Mouse (Mus musculus) liver, embryonic 14.5 days (tissue): ENCODE measurements around the gene Rnf167. TPM values are rescaled to one million over a fixed set of nuclear protein-coding genes. Genes with fewer than 3 reads are reported as not detected.
A peak's percentile ranks its signal among the peaks of the same experiment; 100 is the strongest.

Experiments
- ATAC-seq: fragments of 200-750 bp; cut with Nextera tagmentation; 2 replicates; pipeline ENCODE4 v1.8.0; 2017; ENCODE audit warnings: moderate number of reproducible peaks, mild to moderate bottlenecking, moderate library complexity; ENCODE audit not compliant: insufficient read depth
- DNase-seq, 3 experiments: peaks; one replicate each; pipeline ENCODE4 v3.0.0-alpha.2; 2012 to 2013; ENCODE audit warnings: low read depth in 3 of 3, low spot score in 3 of 3
- H3K27ac ChIP-seq: fragments of 300-500 bp; sonication (generic); 2 replicates; pipeline ENCODE4 v1.5.1; 2014; ENCODE audit warnings: moderate library complexity, mild to moderate bottlenecking, control low read depth, inconsistent platforms
- H3K27me3 ChIP-seq: fragments of 300-500 bp; sonication (generic); 2 replicates; pipeline ENCODE4 v1.6.1; 2014; ENCODE audit warnings: mild to moderate bottlenecking, low read length, moderate library complexity; ENCODE audit not compliant: control insufficient read depth, insufficient read depth
- H3K36me3 ChIP-seq: fragments of 300-500 bp; sonication (generic); replicated peaks from 2 replicates; pipeline ENCODE4 v1.6.1; 2014; ENCODE audit warnings: low read depth; ENCODE audit not compliant: control insufficient read depth, insufficient read depth
- H3K4me1 ChIP-seq, 2 experiments: fragments of 200-500 bp in 1 of 2; fragments of 300-500 bp in 1 of 2; sonication (generic) in 1 of 2; replicated peaks; 2 replicates each; pipeline ENCODE4 v1.6.1; 2012 to 2014; ENCODE audit warnings: antibody characterized with exemption in 1 of 2, inconsistent platforms in 1 of 2, low read length in 1 of 2; ENCODE audit not compliant: control insufficient read depth in 2 of 2, insufficient read depth in 2 of 2
- H3K4me2 ChIP-seq: fragments of 300-500 bp; sonication (generic); 2 replicates; pipeline ENCODE4 v1.6.1; 2014; ENCODE audit warnings: low read depth, mild to moderate bottlenecking, control low read depth, moderate library complexity
- H3K4me3 ChIP-seq, 2 experiments: fragments of 200-500 bp in 1 of 2; fragments of 300-500 bp in 1 of 2; sonication (generic) in 1 of 2; 2 replicates each; pipeline ENCODE4 v1.5.1; 2012 to 2014; ENCODE audit warnings: low read depth in 2 of 2, low read length in 2 of 2, mild to moderate bottlenecking in 2 of 2, control low read depth in 1 of 2, inconsistent platforms in 1 of 2, moderate library complexity in 1 of 2; ENCODE audit not compliant: insufficient read depth in 1 of 2
- H3K9ac ChIP-seq: fragments of 300-500 bp; sonication (generic); replicated peaks from 2 replicates; pipeline ENCODE4 v1.6.1; 2014; ENCODE audit warnings: mild to moderate bottlenecking, control low read depth, moderate library complexity
- H3K9me3 ChIP-seq: fragments of 300-500 bp; sonication (generic); 2 replicates; pipeline ENCODE4 v1.6.1; 2016; ENCODE audit warnings: low read length, mixed read lengths; ENCODE audit not compliant: control insufficient read depth
- CTCF ChIP-seq: IDR thresholded peaks from 2 replicates; pipeline ENCODE4 v1.5.1; 2016; ENCODE audit warnings: antibody characterized with exemption, low read depth, control low read depth
- EP300 ChIP-seq: IDR thresholded peaks from 2 replicates; pipeline ENCODE4 v1.6.1; 2016; ENCODE audit warnings: antibody characterized with exemption, low read depth
- WGBS: fragments of 180-500 bp; shearing (Covaris S2); extraction: QIAGEN DNeasy Blood & Tissue Kit; methylation state at CpG from one replicate; pipeline ENCODE4 v1.1.7; 2014; ENCODE audit not compliant: insufficient replicate concordance; 5-methylcytosine and 5-hydroxymethylcytosine counted together
- polyA plus RNA-seq, 2 experiments: library from polyadenylated mRNA; depleted of rRNA in 1 of 2; stranded (reverse) in 1 of 2; unstranded in 1 of 2; fragments of >200 nt; fragmentation: Nextera tagmentation in 1 of 2; extraction: Ambion mirVana in 1 of 2; gene quantifications; 2 replicates each; pipeline versions ENCODE4 v1.2.1 to v1.2.3; 2012 to 2014

Rnf167 gene
- polyA plus RNA-seq, 2 experiments: 47.7 to 56.0 TPM

DNA sequence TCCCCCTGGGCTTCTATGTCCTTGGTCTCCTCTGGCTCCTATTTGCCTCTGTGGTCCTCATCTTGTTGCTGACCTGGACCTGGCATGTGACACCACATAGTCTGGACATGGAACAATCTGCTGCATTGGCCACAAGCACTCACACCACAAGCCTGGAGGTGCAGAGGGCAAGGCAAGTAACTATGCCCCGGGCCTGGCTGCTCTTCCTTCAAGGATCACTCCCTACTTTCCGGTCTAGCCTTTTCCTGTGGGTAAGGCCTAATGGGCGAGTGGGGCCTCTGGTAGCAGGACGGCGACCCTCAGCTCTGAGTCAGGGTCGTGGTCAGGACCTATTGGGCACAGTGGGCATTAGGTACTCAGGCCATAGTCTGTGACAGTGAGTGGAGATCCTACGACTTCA, 5.8 kb upstream of the Rnf167 start:
- DNase-seq (no peak), ATAC-seq (no peak)
- no peak overlapping the region for H3K4me3 ChIP-seq
- WGBS: 52% methylated on average over 7 of the region's 7 CpGs
- H3K27me3 ChIP-seq: no peaks in the 10 kb centered on the region
- no peak for TF ChIP-seq EP300
- no peak for TF ChIP-seq CTCF
- no peak overlapping the region for H3K27ac ChIP-seq
- no peak overlapping the region for H3K9ac ChIP-seq
- peaks cover 6% of the 10 kb centered on the region for H3K36me3 ChIP-seq
- no peaks in the 10 kb centered on the region for H3K9me3 ChIP-seq
- peaks cover 36 to 46% of the 10 kb centered on the region in 2 experiments for H3K4me1 ChIP-seq
- H3K4me2 ChIP-seq: no peak overlapping the region

DNA sequence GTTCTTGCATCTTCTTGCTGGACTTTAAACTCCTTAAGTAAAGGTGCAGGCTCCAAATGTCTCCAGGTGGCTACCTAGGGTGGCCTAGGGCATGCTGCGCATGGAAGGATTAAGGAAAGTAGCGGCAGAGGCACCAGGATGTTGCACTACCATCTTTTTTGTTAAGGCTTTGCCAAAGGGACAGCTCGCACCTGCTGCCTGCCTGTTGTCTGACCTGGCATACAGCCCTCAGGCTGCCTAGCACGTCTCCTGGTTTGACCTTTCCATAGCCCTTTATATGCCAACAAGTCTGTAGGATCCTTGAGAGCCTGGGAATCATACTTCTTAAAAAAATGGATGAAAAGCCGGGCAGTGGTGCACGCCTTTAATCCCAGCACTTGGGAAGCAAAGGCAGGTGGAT, 4.0 kb upstream of the Rnf167 start:
- Histone ChIP-seq H3K4me1 (peaks cover 28 to 38% of the 10 kb centered on the region in 2 experiments), H3K36me3 (peaks cover 6% of the 10 kb centered on the region), H3K4me2 (no peak overlapping the region), H3K9me3 (no peaks in the 10 kb centered on the region), H3K9ac (no peak overlapping the region), H3K27ac (no peak overlapping the region), H3K27me3 (no peaks in the 10 kb centered on the region), H3K4me3 (no peak overlapping the region)
- TF ChIP-seq CTCF (no peak), EP300 (no peak)
- no peak for DNase-seq
- 81% methylated on average over 6 of the region's 6 CpGs for WGBS
- no peak for ATAC-seq

DNA sequence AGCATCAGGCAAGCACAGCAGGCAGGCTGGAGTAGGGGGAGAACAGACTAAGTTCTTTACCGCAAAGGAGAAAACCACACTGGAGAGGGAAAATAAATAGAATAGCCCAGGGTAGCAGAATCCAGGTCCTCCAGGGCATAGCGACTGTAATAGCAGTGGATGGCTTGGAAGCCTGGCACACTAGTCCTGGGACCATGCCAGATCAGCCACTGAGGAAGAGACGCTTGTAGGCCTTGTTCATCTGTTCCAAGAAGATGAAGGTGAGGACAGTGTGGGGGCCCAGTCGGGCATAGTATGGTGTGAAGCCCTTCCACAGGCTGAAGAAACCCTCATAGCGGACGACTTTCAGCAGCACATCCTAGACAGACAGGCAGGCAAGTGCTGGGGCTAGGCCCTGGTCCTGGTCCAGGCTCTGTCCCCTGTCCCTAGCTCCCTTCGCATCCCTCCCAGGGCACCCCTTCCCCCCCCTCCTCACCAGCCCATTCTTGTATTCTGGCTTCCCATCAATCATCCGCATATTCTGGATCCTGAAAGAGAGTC, 2.4 kb upstream of the Rnf167 start:
- no peak overlapping the region for H3K27ac ChIP-seq
- peaks cover 16% of the 10 kb centered on the region for H3K36me3 ChIP-seq
- no peaks in the 10 kb centered on the region for H3K27me3 ChIP-seq
- H3K9me3 ChIP-seq: no peaks in the 10 kb centered on the region
- H3K4me2 ChIP-seq: no peak overlapping the region
- peaks cover 24 to 35% of the 10 kb centered on the region in 2 experiments for H3K4me1 ChIP-seq
- ATAC-seq (no peak), DNase-seq (no peak)
- 83% methylated on average over 8 of the region's 8 CpGs for WGBS
- no peak overlapping the region for H3K4me3 ChIP-seq
- TF ChIP-seq EP300 (no peak), CTCF (no peak)
- H3K9ac ChIP-seq: no peak overlapping the region

DNA sequence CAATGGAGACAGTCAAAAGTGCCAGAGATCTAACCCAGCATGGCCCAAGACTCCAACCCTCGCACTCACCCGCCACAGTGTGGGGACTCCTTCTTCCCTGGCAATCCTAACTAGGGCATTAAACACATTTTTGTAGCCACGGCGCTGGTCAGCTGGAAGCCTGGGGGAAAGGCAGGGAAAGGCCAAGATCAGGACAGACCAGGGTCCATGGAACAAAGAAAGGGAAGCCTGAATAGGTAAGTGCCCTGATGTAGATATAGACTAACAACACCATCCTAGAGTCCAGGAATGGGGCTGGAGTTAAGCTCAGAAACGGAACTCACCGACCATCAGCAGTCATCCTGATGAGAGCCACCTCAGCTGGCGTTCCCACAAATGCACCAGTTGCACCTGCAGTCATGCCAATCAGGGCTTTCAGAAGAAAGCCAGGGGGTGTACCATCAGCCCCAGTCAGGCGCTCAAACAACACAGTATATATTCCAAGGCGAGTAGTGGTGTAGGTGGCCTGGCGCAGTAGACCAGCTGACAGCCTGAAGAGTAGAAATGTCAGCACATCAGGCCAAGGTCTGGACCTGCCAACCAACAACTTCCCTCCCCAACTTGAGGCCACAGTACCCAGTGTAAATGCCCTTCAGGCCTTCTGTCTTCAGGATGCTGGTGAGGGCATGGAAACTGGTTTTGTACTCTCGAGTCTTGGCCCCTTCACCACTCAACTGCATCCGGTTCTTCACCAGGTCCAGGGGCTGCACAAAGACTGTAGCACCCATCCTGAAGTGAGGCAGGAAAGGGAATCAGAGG, 1.4 kb upstream of the Rnf167 start:
- TF ChIP-seq EP300 (no peak), CTCF (no peak)
- ATAC-seq (no peak), DNase-seq (no peak)
- 80% methylated on average over 12 of the region's 12 CpGs for WGBS
- Histone ChIP-seq H3K9ac (peak overlapping the region; percentile 79), H3K27ac (peak overlapping the region; percentile 53), H3K4me2 (peak overlapping the region; percentile 97), H3K4me1 (peaks cover 25 to 36% of the 10 kb centered on the region in 2 experiments), H3K36me3 (peaks cover 26% of the 10 kb centered on the region), H3K9me3 (no peaks in the 10 kb centered on the region), H3K27me3 (no peaks in the 10 kb centered on the region), H3K4me3 (peak overlapping the region; percentile 61 to 93)

DNA sequence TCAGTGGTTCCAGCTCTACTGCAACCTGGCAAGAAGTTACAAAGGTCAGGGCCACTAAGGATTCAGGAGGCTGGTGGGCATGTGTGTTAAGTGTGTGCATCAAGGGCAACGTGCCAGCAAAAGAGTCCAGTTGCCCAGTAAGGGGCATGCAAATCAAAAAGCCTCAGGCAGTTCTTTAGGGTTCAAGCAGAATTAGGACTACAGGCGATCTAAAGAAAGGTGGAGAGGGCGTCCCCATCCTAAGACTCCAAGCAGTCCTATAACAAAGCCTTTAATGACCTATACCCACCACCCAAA, 828 bp upstream of the Rnf167 start:
- DNase-seq: no peak
- ATAC-seq: no peak
- H3K4me1 ChIP-seq: peaks cover 30 to 41% of the 10 kb centered on the region in 2 experiments
- H3K4me2 ChIP-seq: peak overlapping the region; percentile 97
- H3K36me3 ChIP-seq: peaks cover 31% of the 10 kb centered on the region
- no peaks in the 10 kb centered on the region for H3K27me3 ChIP-seq
- WGBS: 17% methylated on average over 3 of the region's 3 CpGs
- no peaks in the 10 kb centered on the region for H3K9me3 ChIP-seq
- peak overlapping the region; percentile 53 for H3K27ac ChIP-seq
- peak overlapping the region; percentile 61 to 93 for H3K4me3 ChIP-seq
- peak overlapping the region; percentile 79 for H3K9ac ChIP-seq
- TF ChIP-seq CTCF: no peak
- no peak for TF ChIP-seq EP300
